Mouse (Mus musculus) cortical plate, adult 2 months (tissue): ENCODE data around the gene Fzr1. TPM values are rescaled to one million over a fixed set of nuclear protein-coding genes. Genes with fewer than 3 reads are reported as not detected.

Experiments
- H3K27ac ChIP-seq: fragments of 200-500 bp; 2 replicates; pipeline ENCODE4 v1.5.1; 2012; ENCODE audit warnings: low read length, control low read depth, inconsistent platforms; ENCODE audit not compliant: insufficient read depth
- H3K4me1 ChIP-seq: fragments of 200-500 bp; 2 replicates; pipeline ENCODE4 v1.6.1; 2011; ENCODE audit warnings: low read length; ENCODE audit not compliant: control insufficient read depth, insufficient read depth
- H3K4me3 ChIP-seq: fragments of 200-500 bp; 2 replicates; pipeline ENCODE4 v1.5.1; 2011; ENCODE audit warnings: mild to moderate bottlenecking, low read length, control low read depth; ENCODE audit not compliant: insufficient read depth
- CTCF ChIP-seq: fragments of 200-500 bp; IDR thresholded peaks from 2 replicates; pipeline ENCODE4 v1.5.1; 2011; ENCODE audit warnings: mild to moderate bottlenecking, control low read depth, low read length; ENCODE audit not compliant: insufficient read depth; ENCODE audit errors: extremely low read depth
- POLR2A ChIP-seq: fragments of 200-500 bp; IDR thresholded peaks from 2 replicates; pipeline ENCODE4 v1.6.1; 2011; ENCODE audit warnings: mild to moderate bottlenecking, low read length, control low read depth; ENCODE audit not compliant: insufficient read depth; ENCODE audit errors: extremely low read depth
- polyA plus RNA-seq: library from polyadenylated mRNA; depleted of rRNA; stranded (reverse); fragments of >200 nt; gene quantifications from 2 replicates; pipeline ENCODE4 v1.2.3, GENCODE M21; 2012

Fzr1 gene
- polyA plus RNA-seq, 1 experiment, result 75.5 TPM

DNA sequence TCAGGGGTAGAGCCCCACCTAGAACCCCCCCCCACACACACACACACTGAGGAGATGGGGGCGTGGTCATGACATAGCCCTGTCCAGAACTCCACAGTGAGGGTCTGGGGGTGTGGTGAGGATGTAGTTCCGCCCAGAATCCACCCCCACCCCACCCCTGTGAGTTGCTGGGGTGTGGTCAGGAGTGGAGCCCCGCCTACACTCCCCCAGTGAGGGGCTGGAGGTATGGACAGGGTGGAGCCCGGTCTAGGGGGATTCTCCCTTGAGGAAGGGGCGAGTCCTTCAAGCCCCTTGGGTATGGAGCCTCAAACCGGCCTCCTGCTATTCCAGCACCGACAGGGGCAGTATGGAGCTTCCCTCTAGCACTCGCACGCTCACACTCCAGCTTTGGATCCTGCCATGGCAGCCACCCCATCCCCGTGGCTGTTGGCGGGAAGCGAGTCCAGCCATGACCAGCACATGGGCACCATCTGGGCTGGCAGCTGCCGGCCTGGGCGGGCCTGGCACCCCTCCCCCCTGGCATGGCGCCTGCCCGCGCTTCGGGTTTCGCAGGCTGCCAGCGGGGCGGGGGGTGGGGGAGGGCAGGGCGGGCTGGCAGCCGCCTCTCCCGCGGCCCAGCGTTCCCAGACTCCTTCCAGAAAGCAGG lies 38.4 kb upstream of the Fzr1 start:
- Histone ChIP-seq H3K4me1 (peaks cover 21% of the 10 kb centered on the region), H3K27ac (0 out of 2 replicates have a peak overlapping the region, but pooled peaks have one; percentile 8), H3K4me3 (no peak overlapping the region)
- TF ChIP-seq CTCF, result peak; percentile 53
- TF ChIP-seq POLR2A, result no peak

DNA sequence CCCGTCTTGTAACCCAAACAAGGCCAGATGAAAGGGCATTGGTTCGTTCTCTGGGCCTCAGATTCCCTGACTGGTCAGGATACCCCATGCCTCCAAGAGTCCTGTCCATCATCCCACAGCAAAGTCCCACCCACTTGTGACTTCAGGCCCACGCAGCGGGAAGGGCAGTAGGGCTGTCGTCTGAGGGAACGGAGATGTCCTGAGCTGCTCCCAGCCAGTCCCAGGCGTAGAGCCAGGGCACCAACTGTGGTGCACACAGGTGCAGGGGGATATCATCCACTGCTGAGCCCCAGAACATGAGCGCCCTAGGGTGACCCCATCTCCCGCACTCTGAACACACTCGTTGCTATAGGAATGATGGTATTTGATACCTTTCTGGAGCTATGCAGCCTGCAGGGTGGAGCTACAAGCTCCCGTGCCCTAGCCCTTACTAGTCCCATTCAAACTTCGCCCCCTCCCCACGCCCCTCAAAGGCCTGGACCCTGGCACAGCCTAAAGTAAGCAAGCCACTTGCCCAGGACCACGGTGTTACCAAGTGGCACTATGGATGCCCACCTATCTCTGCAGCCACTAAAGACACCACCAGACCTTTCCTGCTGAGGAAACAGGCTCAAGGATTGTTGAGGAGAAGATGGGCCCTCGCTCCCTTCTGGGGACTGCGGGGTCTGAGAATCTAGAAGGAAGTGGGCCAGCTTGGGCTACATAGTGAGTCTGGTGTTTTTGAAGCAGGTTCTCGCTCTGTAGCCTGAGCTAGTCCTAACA lies 37.4 kb upstream of the Fzr1 start:
- no peak for TF ChIP-seq POLR2A
- TF ChIP-seq CTCF, result no peak
- Histone ChIP-seq H3K27ac (peak overlapping the region; percentile 90; the same call in 1 of the 2 replicates), H3K4me3 (no peak overlapping the region), H3K4me1 (peaks cover 26% of the 10 kb centered on the region)

GRCm38 (mm10) chr10:81415146-81415545 lies 36.8 kb upstream of the Fzr1 start:
- peak overlapping the region; percentile 90 for H3K27ac ChIP-seq
- no peak for TF ChIP-seq POLR2A
- no peak for TF ChIP-seq CTCF
- peaks cover 27% of the 10 kb centered on the region for H3K4me1 ChIP-seq
- no peak overlapping the region for H3K4me3 ChIP-seq

- Histone ChIP-seq H3K27ac (peak overlapping the region; percentile 98), H3K4me1 (peaks cover 27% of the 10 kb centered on the region), H3K4me3 (no peak overlapping the region)
- TF ChIP-seq CTCF (no peak), POLR2A (no peak)
These were observed 36.4 kb upstream of the Fzr1 start for GRCm38 (mm10) chr10:81414682-81415081.

DNA sequence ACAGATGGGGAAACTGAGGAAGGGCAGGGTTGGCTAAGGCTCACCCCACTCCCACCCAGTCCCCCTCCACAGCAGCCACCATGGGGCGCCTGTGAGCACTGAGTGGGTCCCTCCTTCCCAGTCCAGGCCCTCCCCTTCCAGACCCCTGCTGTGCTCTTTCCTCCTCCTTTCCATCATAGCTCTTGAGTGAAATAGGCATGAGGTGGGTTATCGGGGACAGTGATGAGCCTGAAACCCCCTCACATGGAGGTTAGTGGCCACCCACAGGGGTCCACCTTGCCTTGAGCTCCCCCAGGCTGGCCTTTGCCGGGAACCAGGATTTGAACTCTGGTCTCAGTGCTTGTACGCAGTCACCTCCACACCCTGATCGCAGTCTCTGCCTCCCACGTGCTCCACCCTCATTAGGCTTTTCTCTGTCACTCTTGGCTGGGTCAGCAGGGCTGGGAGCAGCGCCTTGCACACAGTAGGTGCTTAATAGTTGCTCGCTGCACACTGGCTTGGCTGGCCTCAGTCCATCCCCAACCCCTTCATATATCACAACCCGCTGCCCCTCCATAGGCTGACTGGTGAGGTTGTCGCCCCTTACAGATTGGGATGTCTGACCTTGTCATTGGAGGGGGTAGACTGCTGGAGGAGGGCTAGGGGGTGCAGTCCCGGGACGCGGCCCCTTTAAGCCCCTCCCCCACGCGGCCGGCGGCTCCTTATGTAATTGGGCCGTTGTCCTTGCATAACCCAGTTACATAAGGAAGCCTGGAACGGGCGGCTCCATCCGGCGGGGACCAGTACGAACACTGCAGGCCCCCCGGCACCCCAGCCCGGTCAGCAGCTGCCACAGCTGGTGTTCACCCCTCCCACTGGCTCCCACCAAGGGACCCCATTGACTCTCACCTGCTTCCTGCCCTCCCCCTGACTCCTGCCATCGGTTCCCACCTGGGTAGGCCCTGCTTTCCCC lies 35.3 kb upstream of the Fzr1 start:
- Histone ChIP-seq H3K4me3 (peak overlapping the region; percentile 16; the same call in 1 of the 2 replicates), H3K4me1 (peaks cover 25% of the 10 kb centered on the region), H3K27ac (peak overlapping the region; percentile 98)
- TF ChIP-seq POLR2A (peak; percentile 20; the same call in 1 of the 2 replicates), CTCF (no peak)

GRCm38 (mm10) chr10:81412586-81413309 lies 34.4 kb upstream of the Fzr1 start:
- Histone ChIP-seq H3K4me3 (no peak overlapping the region), H3K4me1 (peaks cover 27% of the 10 kb centered on the region), H3K27ac (peak overlapping the region; percentile 98)
- no peak for TF ChIP-seq CTCF
- no peak for TF ChIP-seq POLR2A

GRCm38 (mm10) chr10:81411471-81412400 lies 33.4 kb upstream of the Fzr1 start:
- no peak overlapping the region for H3K4me3 ChIP-seq
- H3K27ac ChIP-seq, result peak overlapping the region; percentile 98
- peaks cover 28% of the 10 kb centered on the region for H3K4me1 ChIP-seq
- no peak for TF ChIP-seq POLR2A
- TF ChIP-seq CTCF, result no peak

DNA sequence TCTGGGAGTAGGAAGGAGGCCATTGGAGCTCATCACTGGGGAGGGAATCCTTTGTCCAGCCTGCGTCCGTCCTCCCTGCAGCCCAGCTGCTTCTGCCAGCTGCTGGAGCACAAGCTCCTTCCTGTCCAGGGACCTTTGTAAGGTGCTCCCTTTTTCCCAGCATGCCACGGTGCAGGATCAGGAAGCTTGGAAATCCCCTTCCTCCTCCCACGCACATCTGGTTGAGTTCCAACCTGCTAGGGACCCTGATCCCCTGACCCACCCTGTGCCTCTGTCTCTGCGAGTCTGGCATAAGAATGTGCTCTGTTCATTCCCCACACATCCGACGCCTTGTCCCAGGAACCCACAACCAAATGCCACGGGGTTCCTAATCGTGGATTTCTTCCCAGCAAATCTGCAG lies 32.7 kb upstream of the Fzr1 start:
- TF ChIP-seq POLR2A (no peak), CTCF (no peak)
- no peak overlapping the region for H3K4me3 ChIP-seq
- peaks cover 28% of the 10 kb centered on the region for H3K4me1 ChIP-seq
- peak overlapping the region; percentile 45 for H3K27ac ChIP-seq
